Mouse (Mus musculus): ENCODE measurements around the gene Hist1h2ao. TPM values are rescaled to one million over a fixed set of nuclear protein-coding genes. Genes with fewer than 3 reads are reported as not detected.

Gene Hist1h2ao
- polyA plus RNA-seq, 1 experiment: 5.1 TPM

GRCm38 (mm10) chr13:21855698-21856162, 45.5 kb downstream of the Hist1h2ao start:
- H3K4me3 ChIP-seq (replicated peaks; ENCODE audit: control insufficient read depth, low read depth, low read length): peak overlapping the region; percentile 62
- H3K4me1 ChIP-seq (ENCODE audit: control insufficient read depth, insufficient read depth, low read length): peaks cover 3% of the 10 kb centered on the region
- no peak overlapping the region for H3K27ac ChIP-seq (ENCODE audit: control insufficient read depth, insufficient read depth, low read depth, low read length, poor library complexity)
- TF ChIP-seq POLR2A (IDR thresholded peaks at IDR 0.05; ENCODE audit: borderline replicate concordance, control insufficient read depth, low read depth, low read length) (no peak), CTCF (IDR thresholded peaks at IDR 0.05; ENCODE audit: control insufficient read depth, insufficient read depth, low read length) (no peak)
- 11% methylated on average over 15 of the region's 15 CpGs for WGBS

Other genes with a start within 250 kb of the Hist1h2ao start
- gene Olfr1364, start 228.7 kb upstream of the Hist1h2ao start, polyA plus RNA-seq (2011; ENCODE audit: insufficient read depth, insufficient read length, low replicate concordance, missing spikeins): not detected in 2 replicates
- not detected in 2 replicates for gene Olfr1362, start 196.4 kb upstream of the Hist1h2ao start, polyA plus RNA-seq (2011; ENCODE audit: insufficient read depth, insufficient read length, low replicate concordance, missing spikeins)
- gene Olfr11, start 167.9 kb upstream of the Hist1h2ao start, polyA plus RNA-seq (2011; ENCODE audit: insufficient read depth, insufficient read length, low replicate concordance, missing spikeins): not detected in 2 replicates
- not detected in 2 replicates for gene Olfr1361, start 147.1 kb upstream of the Hist1h2ao start, polyA plus RNA-seq (2011; ENCODE audit: insufficient read depth, insufficient read length, low replicate concordance, missing spikeins)
- gene Olfr1360, start 133.1 kb upstream of the Hist1h2ao start, polyA plus RNA-seq (2011; ENCODE audit: insufficient read depth, insufficient read length, low replicate concordance, missing spikeins): not detected in 2 replicates
- gene Olfr1359, start 112.4 kb upstream of the Hist1h2ao start, polyA plus RNA-seq (2011; ENCODE audit: insufficient read depth, insufficient read length, low replicate concordance, missing spikeins): not detected in 2 replicates
- 28.9 and 65.7 TPM in 2 replicates for gene Hist1h2bl, start 94.3 kb upstream of the Hist1h2ao start, polyA plus RNA-seq (2011; ENCODE audit: insufficient read depth, insufficient read length, low replicate concordance, missing spikeins)
- 19.2 and 21.1 TPM in 2 replicates for gene Hist1h2ai, start 94.0 kb upstream of the Hist1h2ao start, polyA plus RNA-seq (2011; ENCODE audit: insufficient read depth, insufficient read length, low replicate concordance, missing spikeins)
- gene Hist1h3h, start 92.8 kb upstream of the Hist1h2ao start, polyA plus RNA-seq (2011; ENCODE audit: insufficient read depth, insufficient read length, low replicate concordance, missing spikeins): 49.7 and 178 TPM in 2 replicates
- 19.6 and 68.6 TPM in 2 replicates for gene Hist1h2bm, start 88.4 kb upstream of the Hist1h2ao start, polyA plus RNA-seq (2011; ENCODE audit: insufficient read depth, insufficient read length, low replicate concordance, missing spikeins)
- gene Hist1h4j, start 75.4 kb upstream of the Hist1h2ao start, polyA plus RNA-seq (2011; ENCODE audit: insufficient read depth, insufficient read length, low replicate concordance, missing spikeins): 47.4 and 58.6 TPM in 2 replicates
- gene Hist1h4k, start 60.0 kb upstream of the Hist1h2ao start, polyA plus RNA-seq (2011; ENCODE audit: insufficient read depth, insufficient read length, low replicate concordance, missing spikeins): 358 and 477 TPM in 2 replicates
- 25.2 and 61.7 TPM in 2 replicates for gene Hist1h2ak, start 56.6 kb upstream of the Hist1h2ao start, polyA plus RNA-seq (2011; ENCODE audit: insufficient read depth, insufficient read length, low replicate concordance, missing spikeins)
- gene Hist1h2bn, start 56.3 kb upstream of the Hist1h2ao start, polyA plus RNA-seq (2011; ENCODE audit: insufficient read depth, insufficient read length, low replicate concordance, missing spikeins): 98.2 and 195 TPM in 2 replicates
- gene Hist1h1b, start 29.8 kb upstream of the Hist1h2ao start, polyA plus RNA-seq (2011; ENCODE audit: insufficient read depth, insufficient read length, low replicate concordance, missing spikeins): 99.1 and 123 TPM in 2 replicates
- 34.1 TPM in 1 of 2 replicates, not detected in the other for gene Hist1h3i, start 27.1 kb upstream of the Hist1h2ao start, polyA plus RNA-seq (2011; ENCODE audit: insufficient read depth, insufficient read length, low replicate concordance, missing spikeins)
- 14.9 and 15.3 TPM in 2 replicates for gene Hist1h2an, start 23.2 kb upstream of the Hist1h2ao start, polyA plus RNA-seq (2011; ENCODE audit: insufficient read depth, insufficient read length, low replicate concordance, missing spikeins)
- gene Hist1h2bp, start 23.0 kb upstream of the Hist1h2ao start, polyA plus RNA-seq (2011; ENCODE audit: insufficient read depth, insufficient read length, low replicate concordance, missing spikeins): 31.5 and 33.4 TPM in 2 replicates
- gene Hist1h2bq, start 268 bp upstream of the Hist1h2ao start, polyA plus RNA-seq (2011; ENCODE audit: insufficient read depth, insufficient read length, low replicate concordance, missing spikeins): 27.5 and 42.9 TPM in 2 replicates
- 157 and 288 TPM in 2 replicates for gene Hist1h4m, start 1.3 kb downstream of the Hist1h2ao start, polyA plus RNA-seq (2011; ENCODE audit: insufficient read depth, insufficient read length, low replicate concordance, missing spikeins)
- gene Hist1h4n, start 21.7 kb downstream of the Hist1h2ao start, polyA plus RNA-seq (2011; ENCODE audit: insufficient read depth, insufficient read length, low replicate concordance, missing spikeins): 79.8 and 313 TPM in 2 replicates
- 94.2 and 102 TPM in 2 replicates for gene Hist1h2ap, start 23.0 kb downstream of the Hist1h2ao start, polyA plus RNA-seq (2011; ENCODE audit: insufficient read depth, insufficient read length, low replicate concordance, missing spikeins)
- gene Hist1h2br, start 23.3 kb downstream of the Hist1h2ao start, polyA plus RNA-seq (2011; ENCODE audit: insufficient read depth, insufficient read length, low replicate concordance, missing spikeins): 36.9 and 43.8 TPM in 2 replicates
- gene Zfp184, start 134.6 kb downstream of the Hist1h2ao start, polyA plus RNA-seq (2011; ENCODE audit: insufficient read depth, insufficient read length, low replicate concordance, missing spikeins): 1.4 and 2.5 TPM in 2 replicates
- not detected in 2 replicates for gene Pom121l2, start 170.7 kb downstream of the Hist1h2ao start, polyA plus RNA-seq (2011; ENCODE audit: insufficient read depth, insufficient read length, low replicate concordance, missing spikeins)
- 3.9 and 10.0 TPM in 2 replicates for gene Prss16, start 199.3 kb downstream of the Hist1h2ao start, polyA plus RNA-seq (2011; ENCODE audit: insufficient read depth, insufficient read length, low replicate concordance, missing spikeins)
- 31.8 and 40.4 TPM in 2 replicates for gene Hist1h2ah, start 225.1 kb downstream of the Hist1h2ao start, polyA plus RNA-seq (2011; ENCODE audit: insufficient read depth, insufficient read length, low replicate concordance, missing spikeins)
- gene Hist1h2bk, start 225.4 kb downstream of the Hist1h2ao start, polyA plus RNA-seq (2011; ENCODE audit: insufficient read depth, insufficient read length, low replicate concordance, missing spikeins): 109 and 137 TPM in 2 replicates
- 144 and 216 TPM in 2 replicates for gene Hist1h4i, start 230.9 kb downstream of the Hist1h2ao start, polyA plus RNA-seq (2011; ENCODE audit: insufficient read depth, insufficient read length, low replicate concordance, missing spikeins)
- 11.7 and 42.0 TPM in 2 replicates for gene Hist1h2ag, start 232.5 kb downstream of the Hist1h2ao start, polyA plus RNA-seq (2011; ENCODE audit: insufficient read depth, insufficient read length, low replicate concordance, missing spikeins)
- 40.5 and 87.9 TPM in 2 replicates for gene Hist1h2bj, start 232.7 kb downstream of the Hist1h2ao start, polyA plus RNA-seq (2011; ENCODE audit: insufficient read depth, insufficient read length, low replicate concordance, missing spikeins)

Data from bone marrow, adult 2 months (tissue).